11 mouse cellular contexts compared by ENCODE assay signal in genomic region chr7:114873315-114874012, GRCm38 (mm10).
DNase-seq lines count a peak whose midpoint lies in the region; ATAC-seq and TF ChIP-seq lines count a peak whose summit lies in the region.
"Had no signal": no experiment of that assay in that cellular context is flagged by ENCODE, and none has a peak within 500 bp of the region (broad histone marks: within the 10 kb centered on the region; RNA-seq: fewer than 3 reads in every experiment).

No protein-coding gene starts in this region.

- H3K27me3 ChIP-seq in forebrain, embryonic 12.5 days = no peaks in the 10 kb centered on the region
- no peaks in the 10 kb centered on the region for H3K27me3 ChIP-seq in forebrain, embryonic 11.5 days (ENCODE audit: control insufficient read depth, insufficient read depth, low read length)
- no peaks in the 10 kb centered on the region for H3K27me3 ChIP-seq in lung, embryonic 14.5 days (ENCODE audit: insufficient read depth, low read length)
- peaks cover 18% of the 10 kb centered on the region for H3K27me3 ChIP-seq in forebrain, postnatal 0 days (ENCODE audit: insufficient read depth, low read length)
- H3K27me3 ChIP-seq in stomach, embryonic 14.5 days (ENCODE audit: control insufficient read depth, insufficient read depth, low read length) = no peaks in the 10 kb centered on the region
- H3K27me3 ChIP-seq: limb, embryonic 12.5 days had no signal

- H3K4me1 ChIP-seq in forebrain, embryonic 12.5 days = peaks cover 3% of the 10 kb centered on the region; the same call in 1 of the 2 replicates
- H3K4me1 ChIP-seq in forebrain, embryonic 11.5 days (replicated peaks; ENCODE audit: control insufficient read depth, insufficient read depth, low read length) = no peaks in the 10 kb centered on the region
- no peaks in the 10 kb centered on the region for H3K4me1 ChIP-seq in lung, embryonic 14.5 days (ENCODE audit: insufficient read depth)
- H3K4me1 ChIP-seq in forebrain, postnatal 0 days (ENCODE audit: insufficient read depth) = no peaks in the 10 kb centered on the region
- peaks cover 5% of the 10 kb centered on the region; the same call in 1 of the 2 replicates for H3K4me1 ChIP-seq in stomach, embryonic 14.5 days (ENCODE audit: control insufficient read depth, insufficient read depth, low read length)
- H3K4me1 ChIP-seq: limb, embryonic 12.5 days had no signal

- peak; percentile 30; the same call in 1 of the 2 replicates for ATAC-seq in forebrain, embryonic 12.5 days (ENCODE audit: low FRiP score)
- ATAC-seq in forebrain, embryonic 11.5 days (replicated peaks; ENCODE audit: low FRiP score) = no peak
- peak; percentile 71 for ATAC-seq in lung, embryonic 14.5 days (ENCODE audit: insufficient read depth)
- ATAC-seq in forebrain, postnatal 0 days = 0 out of 2 replicates have a peak, but pooled peaks have one; percentile 10
- ATAC-seq in stomach, embryonic 14.5 days (ENCODE audit: insufficient number of reproducible peaks, insufficient read depth, low FRiP score, low read depth) = peak; percentile 69; the same call in 1 of the 2 replicates

- TF ChIP-seq CTCF in lung, embryonic 14.5 days (IDR thresholded peaks at IDR 0.05; ENCODE audit: low read depth) = no peak
- no peak for TF ChIP-seq CTCF in forebrain, postnatal 0 days (IDR thresholded peaks at IDR 0.05; ENCODE audit: low read depth)

- no peak overlapping the region for H3K9ac ChIP-seq in forebrain, embryonic 12.5 days
- H3K9ac ChIP-seq in forebrain, embryonic 11.5 days (ENCODE audit: low read length) = no peak overlapping the region
- no peak overlapping the region for H3K9ac ChIP-seq in lung, embryonic 14.5 days
- H3K9ac ChIP-seq in forebrain, postnatal 0 days = no peak overlapping the region
- no peak overlapping the region for H3K9ac ChIP-seq in stomach, embryonic 14.5 days (replicated peaks; ENCODE audit: low read depth, low read length)
- H3K9ac ChIP-seq: limb, embryonic 12.5 days had no signal

- H3K4me3 ChIP-seq in forebrain, embryonic 12.5 days (replicated peaks) = no peak overlapping the region
- H3K4me3 ChIP-seq in forebrain, embryonic 11.5 days (ENCODE audit: low read depth, low read length) = no peak overlapping the region
- H3K4me3 ChIP-seq in lung, embryonic 14.5 days (ENCODE audit: low read depth, low read length) = no peak overlapping the region
- no peak overlapping the region for H3K4me3 ChIP-seq in forebrain, postnatal 0 days (ENCODE audit: low read depth, low read length)
- no peak overlapping the region for H3K4me3 ChIP-seq in stomach, embryonic 14.5 days (ENCODE audit: low read depth, low read length)
- H3K4me3 ChIP-seq: heart, adult 2 months; limb, embryonic 12.5 days had no signal

- 68% methylated on average over 3 of the region's 3 CpGs for WGBS in forebrain, embryonic 12.5 days
- WGBS in forebrain, embryonic 11.5 days = 69% methylated on average over 3 of the region's 3 CpGs
- 28% methylated on average over 3 of the region's 3 CpGs for WGBS in lung, embryonic 14.5 days
- WGBS in forebrain, postnatal 0 days = 62% methylated on average over 3 of the region's 3 CpGs
- 30% methylated on average over 3 of the region's 3 CpGs for WGBS in stomach, embryonic 14.5 days

- H3K9me3 ChIP-seq in forebrain, embryonic 12.5 days = no peaks in the 10 kb centered on the region
- no peaks in the 10 kb centered on the region for H3K9me3 ChIP-seq in forebrain, embryonic 11.5 days (ENCODE audit: control insufficient read depth, low read length)
- H3K9me3 ChIP-seq in lung, embryonic 14.5 days (ENCODE audit: low read depth, low read length) = no peaks in the 10 kb centered on the region
- H3K9me3 ChIP-seq in forebrain, postnatal 0 days (ENCODE audit: low read length) = no peaks in the 10 kb centered on the region
- no peaks in the 10 kb centered on the region for H3K9me3 ChIP-seq in stomach, embryonic 14.5 days (ENCODE audit: control insufficient read depth, low read depth, low read length)
- H3K9me3 ChIP-seq: G1E; limb, embryonic 12.5 days had no signal

- H3K4me2 ChIP-seq in forebrain, embryonic 12.5 days = no peak overlapping the region
- H3K4me2 ChIP-seq in forebrain, embryonic 11.5 days (ENCODE audit: low read depth, low read length, severe bottlenecking) = no peak overlapping the region
- no peak overlapping the region for H3K4me2 ChIP-seq in lung, embryonic 14.5 days
- H3K4me2 ChIP-seq in forebrain, postnatal 0 days (ENCODE audit: low read depth) = no peak overlapping the region
- H3K4me2 ChIP-seq in stomach, embryonic 14.5 days (replicated peaks; ENCODE audit: low read depth, low read length) = no peak overlapping the region
- H3K4me2 ChIP-seq: limb, embryonic 12.5 days had no signal

- no peak overlapping the region for H3K27ac ChIP-seq in forebrain, embryonic 12.5 days
- H3K27ac ChIP-seq in forebrain, embryonic 11.5 days (ENCODE audit: low read depth, low read length) = no peak overlapping the region
- no peak overlapping the region for H3K27ac ChIP-seq in lung, embryonic 14.5 days (ENCODE audit: low read depth)
- H3K27ac ChIP-seq in forebrain, postnatal 0 days (ENCODE audit: low read depth, low read length) = no peak overlapping the region
- no peak overlapping the region for H3K27ac ChIP-seq in stomach, embryonic 14.5 days (ENCODE audit: low read length)
- H3K27ac ChIP-seq: heart, adult 2 months; limb, embryonic 12.5 days had no signal

- no peak for DNase-seq in forebrain, embryonic 11.5 days (ENCODE audit: low spot score)
- DNase-seq in lung, embryonic 14.5 days = peak; percentile 18
- DNase-seq in lung, postnatal 14 days = no peak
- DNase-seq in forebrain, postnatal 0 days = peak; percentile 29
- no peak for DNase-seq in thymus, postnatal 10 days (ENCODE audit: low spot score in 2 of 2)
- DNase-seq in ovary, postnatal 14 days (ENCODE audit: low spot score) = no peak

- H3K36me3 ChIP-seq in forebrain, embryonic 12.5 days (replicated peaks) = no peaks in the 10 kb centered on the region
- H3K36me3 ChIP-seq in forebrain, embryonic 11.5 days (ENCODE audit: control insufficient read depth, insufficient read depth, low read length) = no peaks in the 10 kb centered on the region
- no peaks in the 10 kb centered on the region for H3K36me3 ChIP-seq in lung, embryonic 14.5 days (ENCODE audit: insufficient read depth)
- no peaks in the 10 kb centered on the region for H3K36me3 ChIP-seq in forebrain, postnatal 0 days (ENCODE audit: insufficient read depth)
- no peaks in the 10 kb centered on the region for H3K36me3 ChIP-seq in stomach, embryonic 14.5 days (ENCODE audit: control insufficient read depth, insufficient read depth, low read length)
- H3K36me3 ChIP-seq: G1E; limb, embryonic 12.5 days had no signal

Comparison
In these comparisons a context has a peak if more than half of its experiments do, and no peak if none do; other contexts are left out.
1. DNase-seq: peak in lung, embryonic 14.5 days (single experiment) and forebrain, postnatal 0 days (single experiment); none in forebrain, embryonic 11.5 days (single experiment), lung, postnatal 14 days (single experiment), thymus, postnatal 10 days (0 of 2) and ovary, postnatal 14 days (single experiment).